Mouse (Mus musculus) testis, adult 2 months (tissue): ENCODE measurements at regions not wholly inside any gene's neighbourhood (a gene's known extent, or its start where the extent isn't known, plus 50 kb on each side); places are given as distances from the start of the nearest gene placed in this dataset.

Experiments
- CTCF ChIP-seq: fragments of 200-500 bp; IDR thresholded peaks from 2 replicates; pipeline ENCODE4 v1.5.1; 2012; ENCODE audit warnings: low read depth, mild to moderate bottlenecking, inconsistent platforms, low read length, moderate library complexity; ENCODE audit not compliant: control insufficient read depth, insufficient read depth, insufficient replicate concordance
- POLR2A ChIP-seq: fragments of 200-500 bp; IDR thresholded peaks from 2 replicates; pipeline ENCODE4 v1.6.1; 2012; ENCODE audit warnings: low read depth, mild to moderate bottlenecking, inconsistent platforms, low read length, moderate library complexity; ENCODE audit not compliant: control insufficient read depth

GRCm38 (mm10) chr14:58499071-58499470 lies 428.7 kb downstream of the Fgf9 start:
- TF ChIP-seq CTCF (no peak), POLR2A (no peak)
